Mouse (Mus musculus) MEL (cell line): Measurements from ENCODE around the gene Nr1d2. TPM values are rescaled to one million over a fixed set of nuclear protein-coding genes. Genes with fewer than 3 reads are reported as not detected.
"Not testable (repeated sequence)": the region's sequence is repeated elsewhere in the genome, so short reads cannot be mapped to it uniquely, and the experiment has no call there.

Experiments
- DNase-seq: peaks from one replicate; pipeline ENCODE4 v3.0.0; 2011; ENCODE audit warnings: low read depth, low spot score
- H3K27ac ChIP-seq: 2 replicates; pipeline ENCODE4 v1.5.1; 2012; ENCODE audit warnings: low read depth, mild to moderate bottlenecking, control low read depth, low read length, moderate library complexity; ENCODE audit not compliant: control insufficient read depth
- H3K27me3 ChIP-seq, 2 experiments: fragments of 150-350 bp in 1 of 2; sonication (generic) in 1 of 2; 2 replicates each; pipeline ENCODE4 v1.6.1; 2012; ENCODE audit warnings: low read length in 2 of 2, mild to moderate bottlenecking in 2 of 2, improper control_type of control experiment in 1 of 2, moderate library complexity in 1 of 2; ENCODE audit not compliant: insufficient read depth in 2 of 2, control insufficient read depth in 1 of 2
- H3K36me3 ChIP-seq, 2 experiments: 2 replicates each; pipeline ENCODE4 v1.6.1; 2012 to 2014; ENCODE audit warnings: low read length in 2 of 2, improper control_type of control experiment in 1 of 2, inconsistent platforms in 1 of 2, mild to moderate bottlenecking in 1 of 2; ENCODE audit not compliant: insufficient read depth in 2 of 2, control insufficient read depth in 1 of 2
- H3K4me1 ChIP-seq, 2 experiments: fragments of 150-350 bp in 1 of 2; sonication (generic) in 1 of 2; 2 replicates each; pipeline ENCODE4 v1.6.1; 2012; ENCODE audit warnings: low read length in 2 of 2, improper control_type of control experiment in 1 of 2, mild to moderate bottlenecking in 1 of 2; ENCODE audit not compliant: insufficient read depth in 2 of 2, control insufficient read depth in 1 of 2
- H3K4me3 ChIP-seq, 2 experiments: fragments of 150-350 bp in 1 of 2; sonication (generic) in 1 of 2; 2 replicates each; pipeline ENCODE4 v1.5.1; 2012; ENCODE audit warnings: low read depth in 2 of 2, low read length in 2 of 2, mild to moderate bottlenecking in 2 of 2, moderate library complexity in 2 of 2, control low read depth in 1 of 2, improper control_type of control experiment in 1 of 2; ENCODE audit not compliant: control insufficient read depth in 1 of 2, insufficient read depth in 1 of 2
- H3K79me2 ChIP-seq: 2 replicates; pipeline ENCODE4 v1.6.1; 2012; ENCODE audit warnings: mild to moderate bottlenecking, low read length, moderate library complexity; ENCODE audit not compliant: control insufficient read depth, poor library complexity, insufficient read depth
- H3K9ac ChIP-seq: 2 replicates; pipeline ENCODE4 v1.6.1; 2012; ENCODE audit warnings: low read depth, mild to moderate bottlenecking, control low read depth, low read length, moderate library complexity; ENCODE audit not compliant: control insufficient read depth, poor library complexity, severe bottlenecking
- H3K9me3 ChIP-seq: fragments of 150-350 bp; sonication (generic); replicated peaks from 2 replicates; pipeline ENCODE4 v1.6.1; 2012; ENCODE audit warnings: mild to moderate bottlenecking, low read length, improper control_type of control experiment, moderate library complexity; ENCODE audit not compliant: insufficient read depth
- CHD2 ChIP-seq: IDR thresholded peaks from 2 replicates; pipeline ENCODE4 v1.6.1; 2011; ENCODE audit warnings: low read length, improper control_type of control experiment
- ETS1 ChIP-seq: IDR thresholded peaks from 2 replicates; pipeline ENCODE4 v1.6.1; 2012; ENCODE audit warnings: low read depth, mild to moderate bottlenecking, inconsistent platforms, low read length, improper control_type of control experiment, moderate library complexity
- GABPA ChIP-seq: IDR thresholded peaks from 2 replicates; pipeline ENCODE4 v1.6.1; 2012; ENCODE audit warnings: low read depth, mild to moderate bottlenecking, inconsistent platforms, low read length, improper control_type of control experiment, moderate library complexity
- MAFK ChIP-seq: IDR thresholded peaks from 2 replicates; pipeline ENCODE4 v1.6.1; 2011; ENCODE audit warnings: low read depth, mild to moderate bottlenecking, low read length, improper control_type of control experiment, borderline replicate concordance
- MAX ChIP-seq: IDR thresholded peaks from 2 replicates; pipeline ENCODE4 v1.6.1; 2011; ENCODE audit warnings: low read length, improper control_type of control experiment
- POLR2AphosphoS5 ChIP-seq: IDR thresholded peaks from 2 replicates; pipeline ENCODE4 v1.6.1; 2012; ENCODE audit warnings: low read depth, borderline replicate concordance, mild to moderate bottlenecking, inconsistent platforms, low read length, moderate library complexity, mixed read lengths
- RCOR1 ChIP-seq: IDR thresholded peaks from 2 replicates; pipeline ENCODE4 v1.6.1; 2012; ENCODE audit warnings: low read depth, mild to moderate bottlenecking, inconsistent platforms, low read length, improper control_type of control experiment
- TAL1 ChIP-seq: IDR thresholded peaks from 2 replicates; pipeline ENCODE4 v1.6.1; 2012; ENCODE audit warnings: mild to moderate bottlenecking, inconsistent platforms, low read length, moderate library complexity, mixed read lengths
- USF2 ChIP-seq, 2 experiments: IDR thresholded peaks; 2 replicates each; pipeline ENCODE4 v1.6.1; 2011 to 2012; ENCODE audit warnings: improper control_type of control experiment in 2 of 2, low read length in 2 of 2, borderline replicate concordance in 1 of 2, inconsistent platforms in 1 of 2, low read depth in 1 of 2, mild to moderate bottlenecking in 1 of 2; ENCODE audit not compliant: insufficient read depth in 1 of 2
- ZC3H11A ChIP-seq: IDR thresholded peaks from 2 replicates; pipeline ENCODE4 v1.6.1; 2012; ENCODE audit warnings: low read depth, mild to moderate bottlenecking, inconsistent platforms, low read length, improper control_type of control experiment
- polyA plus RNA-seq, 2 experiments: library from polyadenylated mRNA; stranded (reverse) in 1 of 2; unstranded in 1 of 2; fragments of >175 nt in 1 of 2; fragments of >200 nt in 1 of 2; gene quantifications; 2 replicates each; pipeline versions ENCODE4 v1.2.1 to v1.2.4; 2012; ENCODE audit warnings: low replicate concordance in 2 of 2, low read depth in 1 of 2; ENCODE audit not compliant: insufficient read length in 2 of 2, insufficient read depth in 1 of 2, missing spikeins in 1 of 2
- total RNA-seq: library from RNA; depleted of rRNA; stranded (reverse); fragments of 300-350 nt; gene quantifications from 2 replicates; pipeline ENCODE4 v1.2.3, GENCODE M21; 2012

Gene Nr1d2
- total and polyA plus RNA-seq, 3 experiments, result 4.9 to 6.1 TPM; not detected in 1

- peaks cover 2 to 10% of the 10 kb centered on the region in 2 experiments for H3K4me1 ChIP-seq
- no peaks in the 10 kb centered on the region for H3K27me3 ChIP-seq
- no peak overlapping the region; a peak in 1 of 4 replicates for H3K4me3 ChIP-seq
- TF ChIP-seq POLR2AphosphoS5, result no peak
- TF ChIP-seq ETS1, result no peak
- no peak for TF ChIP-seq RCOR1
- no peak for TF ChIP-seq TAL1
- TF ChIP-seq MAFK, result no peak
- no peak for TF ChIP-seq USF2 (IDR thresholded peaks at IDR 0.05; ENCODE audit: borderline replicate concordance in 1 of 2, insufficient read depth in 1 of 2, low read depth in 1 of 2, low read length in 2 of 2)
- TF ChIP-seq GABPA, result no peak
- TF ChIP-seq CHD2, result no peak
- no peak for TF ChIP-seq MAX
- TF ChIP-seq ZC3H11A, result no peak
- no peak overlapping the region for H3K27ac ChIP-seq
- H3K36me3 ChIP-seq, result peaks cover 0 to 16% of the 10 kb centered on the region in 2 experiments; a peak in 2 of 4 replicates
- no peak for DNase-seq
- no peaks in the 10 kb centered on the region for H3K9me3 ChIP-seq
- H3K79me2 ChIP-seq, result peaks cover 2% of the 10 kb centered on the region; the same call in 1 of the 2 replicates
- no peak overlapping the region for H3K9ac ChIP-seq
These were observed 5.9 kb downstream of the Nr1d2 start for GRCm38 (mm10) chr14:18233076-18233475.

GRCm38 (mm10) chr14:18231866-18232265 is 7.1 kb downstream of the Nr1d2 start:
- peaks cover 0 to 12% of the 10 kb centered on the region in 2 experiments; a peak in 2 of 4 replicates for H3K36me3 ChIP-seq
- H3K79me2 ChIP-seq, H3K27me3 ChIP-seq, H3K27ac ChIP-seq, DNase-seq, H3K9me3 ChIP-seq, H3K4me3 ChIP-seq, H3K4me1 ChIP-seq, H3K9ac ChIP-seq: not testable (repeated sequence)

DNA sequence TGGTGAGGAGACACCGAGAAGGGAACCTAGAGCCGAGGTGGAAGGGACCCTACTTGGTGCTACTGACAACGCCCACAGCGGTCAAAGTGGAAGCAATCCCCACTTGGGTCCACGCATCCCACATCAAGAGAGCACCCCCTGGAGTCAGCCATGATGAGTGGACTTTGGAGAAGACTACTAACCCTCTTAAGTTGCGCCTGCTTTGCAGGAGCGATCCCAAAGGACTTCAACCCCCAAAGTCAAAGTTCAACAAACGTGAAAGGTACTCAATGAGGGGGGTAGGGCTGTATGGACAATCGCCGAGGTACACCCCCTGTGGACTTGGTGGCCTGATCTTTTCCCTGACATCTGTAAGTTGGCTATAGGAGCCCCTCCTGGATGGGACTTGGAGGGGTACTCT is 9.2 kb downstream of the Nr1d2 start:
- H3K9ac ChIP-seq, H3K9me3 ChIP-seq, DNase-seq: not testable (repeated sequence)

DNA sequence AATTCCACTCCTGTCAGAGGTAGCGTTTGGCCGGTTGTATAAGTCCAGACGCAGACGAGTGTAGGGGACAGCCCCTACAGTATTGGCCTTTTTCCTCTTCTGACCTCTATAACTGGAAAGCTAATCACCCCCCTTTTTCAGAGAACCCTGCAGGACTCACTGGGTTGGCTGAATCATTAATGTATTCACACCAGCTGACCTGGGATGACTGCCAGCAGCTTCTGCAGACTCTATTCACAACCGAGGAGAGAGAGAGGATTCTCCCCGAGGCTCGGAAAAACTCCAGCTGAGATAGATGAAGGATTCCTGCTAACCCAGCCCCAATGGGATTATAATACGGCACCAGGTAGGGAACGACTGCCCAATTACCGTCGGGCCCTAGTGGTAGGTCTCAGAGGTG is 12.7 kb downstream of the Nr1d2 start:
- not testable (repeated sequence) for H3K4me1 ChIP-seq, H3K27ac ChIP-seq, DNase-seq, H3K4me3 ChIP-seq, H3K9me3 ChIP-seq, H3K36me3 ChIP-seq, H3K9ac ChIP-seq, H3K79me2 ChIP-seq, H3K27me3 ChIP-seq

More for the DNA sequence above, 9.2 kb downstream of the Nr1d2 start:
- H3K27me3 ChIP-seq, H3K4me1 ChIP-seq, H3K27ac ChIP-seq, H3K79me2 ChIP-seq, H3K4me3 ChIP-seq: not testable (repeated sequence)
- H3K36me3 ChIP-seq, result peaks cover 0 to 12% of the 10 kb centered on the region in 2 experiments; a peak in 2 of 4 replicates

DNA sequence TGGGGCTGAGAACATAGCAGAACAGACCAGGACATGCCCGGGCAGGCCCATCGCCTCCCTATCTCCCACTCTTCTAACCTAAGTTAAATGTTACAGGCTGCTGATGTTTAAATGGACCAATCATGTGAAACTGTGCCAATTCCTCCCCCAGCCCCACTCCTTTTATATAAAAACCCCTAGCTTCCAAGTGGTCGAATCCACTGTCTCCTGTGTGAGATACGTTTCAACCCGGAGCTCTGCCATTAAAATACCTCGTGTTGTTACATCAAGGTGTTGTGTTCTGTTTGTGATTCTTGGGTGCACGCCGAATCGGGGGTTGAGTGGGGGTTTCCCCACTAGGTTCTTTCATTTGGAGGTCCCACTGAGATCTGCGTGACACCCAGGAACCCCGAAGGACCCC is 13.5 kb downstream of the Nr1d2 start:
- H3K4me3 ChIP-seq, H3K79me2 ChIP-seq, H3K36me3 ChIP-seq, H3K9ac ChIP-seq, H3K27ac ChIP-seq, H3K9me3 ChIP-seq, H3K27me3 ChIP-seq, H3K4me1 ChIP-seq, DNase-seq: not testable (repeated sequence)
